Mouse (Mus musculus) kidney, postnatal 4 days (tissue): ENCODE measurements around the gene Olfr632.
"Not testable (repeated sequence)": the region's sequence is repeated elsewhere in the genome, so short reads cannot be mapped to it uniquely, and the experiment has no call there.

ENCODE experiments used
- DNase-seq, 2 experiments: peaks; one replicate each; pipeline ENCODE4 v3.0.0; 2021; ENCODE audit warnings: mixed read lengths in 2 of 2

Olfr632 gene

DNA sequence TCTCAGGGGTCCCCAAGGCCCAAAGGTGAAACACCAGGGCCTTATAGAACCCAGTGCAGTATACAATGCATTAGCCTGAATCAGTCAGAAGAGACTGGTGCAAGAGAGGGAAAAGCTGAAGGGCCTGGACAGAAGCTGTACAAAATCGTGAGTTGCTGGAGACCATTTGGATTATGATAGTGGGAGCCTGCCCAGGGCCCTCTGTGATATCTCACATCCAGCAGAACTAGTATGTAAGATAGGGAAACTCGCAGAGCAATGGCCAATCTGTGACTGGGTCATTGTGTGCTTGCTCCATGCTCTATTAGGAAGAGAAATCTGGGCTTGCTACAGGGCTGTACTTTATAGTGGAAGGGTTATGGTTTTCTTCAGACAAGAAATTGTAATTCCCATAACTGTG, at the start of gene Olfr632:
Olfr632 (plus strand) TSS at position 84 of the 400 bp plus-strand sequence.
- DNase-seq: no peak

DNA sequence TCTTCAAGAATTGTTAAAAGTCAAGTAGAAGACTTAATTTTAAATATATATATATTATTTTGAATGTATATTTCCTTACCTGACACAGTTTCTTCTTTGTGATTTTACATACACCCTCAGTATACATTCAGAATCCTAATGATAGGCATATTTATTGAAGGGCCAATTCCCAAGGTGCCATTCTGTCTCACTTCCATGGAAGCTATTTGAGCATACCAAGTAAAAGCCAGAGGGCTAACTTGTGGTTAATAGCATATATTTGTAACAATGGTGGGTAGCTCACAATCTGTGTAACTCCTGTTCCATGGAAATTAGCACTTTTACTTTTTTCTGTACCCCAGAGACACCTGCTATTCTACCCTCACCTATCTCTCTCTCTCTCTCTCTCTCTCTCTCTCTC, 48.0 kb upstream of the Olfr632 start, which contains the start of gene Olfr66:
Olfr66 (minus strand) TSS at position 101 of the 400 bp plus-strand sequence.
- DNase-seq: no peak

DNA sequence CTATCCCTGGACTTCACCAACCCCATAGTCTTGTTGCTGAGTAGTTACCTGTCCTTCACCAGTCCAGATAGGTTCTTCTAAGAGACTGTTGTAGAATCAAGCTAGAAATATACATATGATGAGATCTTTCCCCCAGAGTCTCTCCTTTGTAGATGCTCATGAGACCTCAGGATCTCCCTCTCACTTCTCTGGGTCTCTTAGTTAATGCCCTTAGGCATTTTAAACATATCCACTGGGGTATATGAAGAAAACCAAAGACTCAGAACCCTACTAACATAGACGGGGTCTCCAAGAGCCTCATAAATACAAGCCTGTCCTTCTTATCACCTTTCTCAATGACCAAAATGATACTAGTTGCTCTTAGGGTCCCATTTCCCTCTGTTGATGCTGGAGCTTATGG, 39.8 kb upstream of the Olfr632 start, which contains the start of gene Olfr64:
Olfr64 (minus strand) TSS at position 101 of the 400 bp plus-strand sequence.
- no peak for DNase-seq

DNA sequence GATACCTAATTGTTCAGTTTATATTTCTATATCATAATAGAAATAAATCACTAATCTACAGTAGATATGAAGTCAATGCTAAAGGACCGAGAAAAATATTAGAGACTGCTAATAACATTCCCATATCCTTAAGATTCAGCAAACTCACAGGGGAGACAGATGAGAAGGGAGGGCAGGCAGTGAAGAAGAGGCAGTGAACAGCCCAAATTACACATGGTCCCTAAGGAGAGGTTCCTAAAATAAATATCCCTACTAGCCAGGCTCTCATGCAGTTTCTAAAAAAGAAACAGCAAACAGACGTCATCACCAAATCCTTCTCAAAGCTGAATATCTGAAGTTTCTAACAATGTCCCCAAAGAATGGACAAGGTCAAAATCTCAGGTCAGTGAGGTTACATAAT, 31.0 kb upstream of the Olfr632 start, which contains the start of gene Olfr65:
Olfr65 (plus strand) TSS at position 301 of the 400 bp plus-strand sequence.
- no peak for DNase-seq

DNA sequence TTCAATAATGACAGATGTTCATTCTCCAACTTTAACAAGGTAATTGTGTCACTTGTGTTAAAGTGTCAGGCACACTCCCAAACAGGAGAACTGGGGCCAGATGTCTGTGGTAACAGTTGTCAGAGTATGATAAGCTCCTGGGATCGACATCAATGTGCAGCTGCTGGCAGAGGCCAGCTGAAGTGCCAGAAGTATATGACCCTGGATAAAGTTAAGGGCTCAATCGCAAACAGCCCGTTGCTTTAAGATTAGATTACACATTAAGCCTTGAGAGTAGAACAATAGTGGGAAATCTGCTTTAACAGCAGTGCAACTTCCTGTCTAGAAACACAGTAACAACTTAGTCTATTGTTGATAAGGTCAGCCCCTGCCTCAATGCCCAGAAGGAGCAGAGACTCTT, 24.1 kb upstream of the Olfr632 start:
- no peak for DNase-seq

DNA sequence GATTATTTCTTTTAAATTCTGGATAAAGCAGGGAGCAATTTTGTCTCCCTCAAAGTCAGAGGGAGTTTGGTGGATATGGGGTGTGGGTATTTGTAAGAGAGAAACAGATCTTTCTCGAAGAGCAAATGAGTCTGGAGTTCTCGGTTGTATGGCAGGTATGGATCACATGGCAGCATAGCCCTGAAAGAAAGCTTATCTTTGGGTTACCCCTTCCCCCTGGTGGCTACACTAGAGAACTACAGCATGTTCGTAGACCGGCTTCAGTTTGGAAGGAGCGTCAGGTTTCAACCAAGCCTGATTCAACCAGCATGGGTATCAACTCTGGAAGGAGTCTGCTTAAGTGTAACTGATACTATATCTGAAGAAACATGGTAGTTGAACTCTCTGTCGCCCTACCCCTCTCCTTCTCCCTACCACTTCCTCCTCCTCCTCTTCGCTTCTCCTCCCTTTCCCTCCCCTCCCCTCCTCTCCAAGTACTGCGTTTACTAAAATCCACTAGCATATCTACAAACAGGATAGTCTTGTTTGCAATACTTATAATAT, 21.1 kb upstream of the Olfr632 start:
- DNase-seq: no peak

DNA sequence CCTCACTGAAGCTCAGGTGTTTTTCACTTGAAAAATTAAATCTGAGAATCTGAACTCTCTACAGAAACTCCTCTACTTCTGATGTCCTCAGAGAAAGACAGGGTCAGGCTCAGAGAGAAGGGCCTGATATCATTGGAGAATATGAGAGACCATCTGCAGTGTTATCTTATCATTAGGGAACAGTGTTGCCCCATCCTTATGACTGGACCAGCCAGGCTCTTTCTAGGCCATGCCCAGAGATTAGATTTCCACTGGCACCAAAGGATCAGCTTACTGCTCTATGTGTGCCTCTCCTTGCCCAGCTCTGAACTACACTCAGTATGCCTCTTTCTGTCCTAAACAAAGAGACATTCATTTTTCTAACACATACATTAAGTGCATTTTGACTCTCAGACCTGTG, 18.8 kb upstream of the Olfr632 start:
- DNase-seq: no peak

DNA sequence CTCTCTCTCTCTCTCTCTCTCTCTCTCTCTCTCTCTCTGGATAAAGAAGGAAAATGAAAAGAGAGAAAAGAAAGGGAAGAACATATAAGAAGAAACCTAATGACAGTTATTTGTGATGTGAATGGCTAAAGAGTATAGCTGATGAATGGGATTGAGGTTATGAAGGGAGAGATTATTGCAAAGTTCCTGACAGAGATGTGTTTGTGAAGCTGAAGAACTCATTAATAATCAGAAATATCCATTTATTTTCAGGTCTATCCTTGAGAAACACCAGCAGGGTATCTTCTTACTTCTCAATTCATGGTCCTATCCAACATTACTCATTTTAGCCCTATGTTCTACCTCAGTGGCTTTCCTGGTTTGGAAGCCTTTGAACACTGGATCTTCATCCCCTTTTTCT, 5.6 kb upstream of the Olfr632 start, which contains the start of gene Olfr631:
Olfr631 (plus strand) TSS at position 301 of the 400 bp plus-strand sequence.
- no peak for DNase-seq

DNA sequence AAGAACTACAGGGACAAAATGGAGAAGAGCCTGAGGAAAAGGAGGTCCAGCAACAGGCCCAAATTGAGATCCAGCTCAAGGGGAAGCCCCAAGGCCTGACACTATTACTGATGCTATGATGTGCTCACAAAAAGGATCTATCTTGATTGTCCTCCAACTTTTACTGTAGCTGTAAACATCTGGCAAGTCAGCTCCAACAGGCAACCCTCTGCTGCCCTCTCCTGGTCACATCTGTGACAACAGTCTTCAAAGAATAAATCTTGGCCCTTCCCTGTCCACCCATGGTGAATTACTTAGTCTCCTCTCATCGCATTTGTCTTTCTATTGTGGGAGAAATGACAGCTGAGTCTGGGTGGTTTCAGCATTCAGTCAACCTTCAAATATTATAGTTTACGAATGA, 8.6 kb downstream of the Olfr632 start:
- DNase-seq: peak; percentile 53 to 54

DNA sequence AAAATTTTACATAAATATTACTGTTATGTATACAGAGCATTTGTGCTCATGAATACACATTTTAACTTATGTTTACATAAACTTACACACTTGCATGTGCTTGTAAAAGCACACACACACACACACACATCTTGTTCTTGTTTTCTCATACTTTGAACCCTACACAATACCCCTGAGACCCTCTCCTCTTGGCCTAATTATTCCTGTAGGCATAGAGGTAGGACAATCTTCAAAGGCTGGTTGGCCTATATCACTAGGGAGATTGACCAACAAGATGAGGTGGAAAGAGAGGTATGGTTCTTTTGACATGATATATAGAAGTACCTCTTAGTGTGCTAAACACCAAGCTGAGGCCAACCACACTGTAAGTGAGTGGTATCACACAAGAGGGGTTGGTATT, 10.0 kb downstream of the Olfr632 start, which contains the start of gene Olfr633:
Olfr633 (plus strand) TSS at position 301 of the 400 bp plus-strand sequence.
- no peak for DNase-seq

DNA sequence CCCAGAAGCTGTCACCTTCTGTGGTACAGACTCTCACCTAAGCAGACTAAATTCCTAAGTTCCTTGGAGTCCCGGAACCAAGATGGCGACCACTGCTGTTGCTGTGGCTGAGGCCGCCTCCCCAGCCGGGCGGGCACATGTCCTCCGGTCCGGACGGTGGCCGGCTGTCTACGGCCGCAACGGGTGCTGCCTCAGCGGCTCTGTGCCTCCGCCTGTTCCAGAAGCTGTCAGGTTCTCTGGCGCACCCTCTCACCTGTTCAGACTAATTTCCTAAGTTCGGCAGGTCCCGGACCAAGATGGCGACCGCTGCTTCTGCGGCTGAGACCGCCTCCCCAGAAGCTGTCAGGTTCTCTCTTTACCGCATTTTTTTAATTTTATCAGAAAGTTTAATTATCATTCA, 32.7 kb downstream of the Olfr632 start:
- not testable (repeated sequence) for DNase-seq

DNA sequence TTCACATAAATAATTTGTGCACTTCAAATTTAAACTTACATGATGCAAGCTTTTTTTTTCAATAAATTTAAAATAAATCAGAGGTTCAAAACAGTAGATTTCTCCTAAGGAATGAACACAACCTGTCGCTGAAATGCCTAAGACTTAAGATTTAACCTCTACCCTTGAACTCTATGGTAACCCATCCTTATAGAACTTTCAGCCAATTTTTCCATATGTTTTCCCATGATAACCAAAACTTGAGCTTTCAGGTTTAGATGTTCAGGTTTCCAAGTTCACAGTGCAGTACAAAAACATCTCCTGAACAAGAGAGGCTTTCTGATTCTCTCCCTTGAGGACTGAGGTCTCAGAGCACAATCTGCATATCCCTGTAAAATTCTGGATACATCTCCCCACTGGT, 36.7 kb downstream of the Olfr632 start, which contains the start of gene Olfr635:
Olfr635 (plus strand) TSS at position 301 of the 400 bp plus-strand sequence.
- DNase-seq: no peak

DNA sequence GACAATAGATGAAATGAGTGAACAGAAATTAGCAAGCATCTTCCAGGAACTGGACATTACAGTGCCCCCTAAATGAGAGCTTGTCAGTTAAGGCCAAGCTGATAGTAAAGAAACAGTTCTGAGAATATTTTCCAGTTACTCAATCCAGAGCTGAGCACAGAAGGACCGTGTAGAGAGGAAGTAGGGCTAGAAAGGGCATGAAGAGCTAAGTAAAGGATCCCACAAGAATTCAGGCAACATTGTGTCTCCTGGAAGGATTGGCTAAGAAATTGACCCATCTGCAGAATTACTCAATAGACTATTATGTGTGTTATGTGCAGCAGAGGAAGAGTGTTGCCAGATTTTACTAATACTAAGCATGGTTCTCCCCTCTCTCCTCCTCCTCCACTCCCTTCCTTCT, 37.6 kb downstream of the Olfr632 start:
- no peak for DNase-seq
